Mouse (Mus musculus): ENCODE data around the gene Mtus2. TPM values are rescaled to one million over a fixed set of nuclear protein-coding genes. Genes with fewer than 3 reads are reported as not detected.
A peak's percentile ranks its signal among the peaks of the same experiment; 100 is the strongest.

Mtus2 gene
- polyA plus RNA-seq, 1 experiment from 2014 or later = 27.7 TPM

DNA sequence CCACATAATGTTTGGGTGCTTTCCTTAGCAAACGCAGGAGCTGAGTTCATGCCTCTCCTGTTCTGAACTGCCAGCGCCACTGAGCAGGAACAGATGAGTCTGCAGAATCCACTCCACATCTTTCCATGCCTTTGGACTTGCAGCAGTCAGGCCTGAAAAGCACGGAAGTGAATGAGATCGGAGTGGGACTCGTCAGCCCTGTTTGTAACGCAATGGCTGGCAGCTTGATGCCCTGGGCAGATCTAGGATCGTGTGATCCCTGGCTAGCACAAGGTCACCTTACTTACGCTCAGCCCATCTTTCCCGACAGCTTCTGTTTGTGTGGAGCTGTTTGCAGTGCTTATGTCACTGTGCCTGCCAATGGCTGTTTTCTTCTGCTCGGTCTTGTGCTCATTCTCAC lies 137.5 kb downstream of the Mtus2 start:
- H3K9ac ChIP-seq (ENCODE audit: low read length) = no peak overlapping the region
- H3K4me1 ChIP-seq (replicated peaks; ENCODE audit: control insufficient read depth, insufficient read depth, low read length) = no peaks in the 10 kb centered on the region
- no peak overlapping the region for H3K27ac ChIP-seq (ENCODE audit: low read depth)
- H3K4me2 ChIP-seq (ENCODE audit: low read length) = no peak overlapping the region
- ATAC-seq (replicated peaks; ENCODE audit: low FRiP score, low TSS enrichment, low read depth) (no peak), DNase-seq (ENCODE audit: low spot score) (no peak)
- H3K36me3 ChIP-seq (ENCODE audit: control insufficient read depth, insufficient read depth, low read length) = no peaks in the 10 kb centered on the region
- 39% methylated on average over 10 of the region's 10 CpGs for WGBS
- no peaks in the 10 kb centered on the region for H3K9me3 ChIP-seq (ENCODE audit: control insufficient read depth, low read length)
- H3K27me3 ChIP-seq (replicated peaks; ENCODE audit: control insufficient read depth, insufficient read depth, low read length) = no peaks in the 10 kb centered on the region
- H3K4me3 ChIP-seq (ENCODE audit: low read depth, low read length) = no peak overlapping the region

DNA sequence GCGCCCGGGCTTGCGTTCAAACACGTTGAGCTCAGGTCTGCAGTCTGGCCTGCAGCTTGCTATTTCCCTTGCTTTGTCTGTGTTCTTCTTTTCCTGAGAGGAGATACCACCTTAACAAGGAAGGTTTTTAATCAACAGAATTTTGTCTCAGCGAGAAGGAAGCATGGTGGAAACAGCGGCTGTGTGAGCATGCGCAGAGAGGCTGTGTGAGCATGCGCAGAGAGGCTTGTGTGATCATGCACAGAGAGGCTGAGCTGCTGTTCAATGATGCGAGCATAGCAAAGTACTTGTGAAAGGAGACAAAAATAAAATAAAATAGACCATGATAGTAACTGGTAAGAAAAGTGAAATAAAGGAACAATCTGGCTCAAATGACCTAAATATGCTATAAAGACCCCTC lies 142.2 kb downstream of the Mtus2 start:
- Histone ChIP-seq H3K27ac (ENCODE audit: low read depth) (no peak overlapping the region), H3K4me2 (ENCODE audit: low read length) (no peak overlapping the region), H3K9ac (ENCODE audit: low read length) (no peak overlapping the region), H3K9me3 (ENCODE audit: control insufficient read depth, low read length) (no peaks in the 10 kb centered on the region), H3K4me3 (ENCODE audit: low read depth, low read length) (no peak overlapping the region), H3K27me3 (replicated peaks; ENCODE audit: control insufficient read depth, insufficient read depth, low read length) (no peaks in the 10 kb centered on the region), H3K36me3 (ENCODE audit: control insufficient read depth, insufficient read depth, low read length) (no peaks in the 10 kb centered on the region), H3K4me1 (replicated peaks; ENCODE audit: control insufficient read depth, insufficient read depth, low read length) (no peaks in the 10 kb centered on the region)
- 90% methylated on average over 9 of the region's 9 CpGs for whole genome bisulfite sequencing
- no peak for ATAC-seq (replicated peaks; ENCODE audit: low FRiP score, low TSS enrichment, low read depth)
- DNase-seq (ENCODE audit: low spot score) = no peak

DNA sequence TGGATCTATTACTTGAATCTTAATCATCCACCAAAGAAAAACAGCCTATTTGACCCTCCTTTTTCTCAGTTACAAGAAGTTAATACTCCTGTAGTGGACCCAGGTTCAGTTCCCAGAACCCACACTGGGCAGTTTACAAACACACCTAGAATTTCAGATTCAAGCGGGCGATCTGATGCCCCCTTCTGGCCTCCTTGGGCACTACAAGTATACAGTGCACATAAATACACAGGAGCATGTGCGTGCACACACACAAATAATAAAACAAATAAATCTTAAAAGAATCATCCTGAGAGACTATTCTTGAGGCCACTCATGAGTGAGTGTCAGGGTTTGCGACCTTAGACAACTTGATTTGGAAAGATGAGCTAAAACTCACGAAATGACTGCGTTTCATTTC lies 150.2 kb downstream of the Mtus2 start:
- Histone ChIP-seq H3K4me3 (ENCODE audit: low read depth, low read length) (no peak overlapping the region), H3K4me2 (ENCODE audit: low read length) (no peak overlapping the region), H3K27me3 (replicated peaks; ENCODE audit: control insufficient read depth, insufficient read depth, low read length) (no peaks in the 10 kb centered on the region), H3K36me3 (ENCODE audit: control insufficient read depth, insufficient read depth, low read length) (no peaks in the 10 kb centered on the region), H3K27ac (ENCODE audit: low read depth) (no peak overlapping the region), H3K4me1 (replicated peaks; ENCODE audit: control insufficient read depth, insufficient read depth, low read length) (no peaks in the 10 kb centered on the region), H3K9ac (ENCODE audit: low read length) (no peak overlapping the region), H3K9me3 (ENCODE audit: control insufficient read depth, low read length) (no peaks in the 10 kb centered on the region)
- ATAC-seq (replicated peaks; ENCODE audit: low FRiP score, low TSS enrichment, low read depth) (no peak), DNase-seq (ENCODE audit: low spot score) (no peak)
- WGBS = 85% methylated on average over 6 of the region's 6 CpGs

DNA sequence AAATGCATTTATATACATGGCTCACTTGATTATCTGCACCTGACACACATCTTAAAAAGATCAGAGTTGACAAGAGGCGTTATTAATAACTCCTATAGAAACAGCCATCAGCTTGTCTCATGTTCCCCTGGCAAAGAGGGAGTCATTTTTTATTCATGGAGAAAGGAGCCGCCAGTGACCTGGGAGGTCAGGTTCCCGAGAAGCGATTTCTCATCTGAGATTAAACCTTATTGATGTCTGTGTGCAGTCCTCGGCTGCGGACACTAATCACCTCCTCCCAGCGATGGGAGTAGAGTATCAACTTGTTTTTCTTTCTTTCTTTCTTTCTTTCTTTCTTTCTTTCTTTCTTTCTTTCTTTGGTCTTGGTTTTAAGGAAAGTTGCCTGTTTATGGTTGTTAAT lies 150.8 kb downstream of the Mtus2 start:
- no peak overlapping the region for H3K4me3 ChIP-seq (ENCODE audit: low read depth, low read length)
- no peaks in the 10 kb centered on the region for H3K27me3 ChIP-seq (replicated peaks; ENCODE audit: control insufficient read depth, insufficient read depth, low read length)
- H3K4me1 ChIP-seq (replicated peaks; ENCODE audit: control insufficient read depth, insufficient read depth, low read length) = no peaks in the 10 kb centered on the region
- no peak overlapping the region for H3K27ac ChIP-seq (ENCODE audit: low read depth)
- ATAC-seq (replicated peaks; ENCODE audit: low FRiP score, low TSS enrichment, low read depth) (no peak), DNase-seq (ENCODE audit: low spot score) (no peak)
- no peak overlapping the region for H3K4me2 ChIP-seq (ENCODE audit: low read length)
- H3K9me3 ChIP-seq (ENCODE audit: control insufficient read depth, low read length) = no peaks in the 10 kb centered on the region
- no peaks in the 10 kb centered on the region for H3K36me3 ChIP-seq (ENCODE audit: control insufficient read depth, insufficient read depth, low read length)
- no peak overlapping the region for H3K9ac ChIP-seq (ENCODE audit: low read length)
- 54% methylated on average over 7 of the region's 7 CpGs for WGBS

DNA sequence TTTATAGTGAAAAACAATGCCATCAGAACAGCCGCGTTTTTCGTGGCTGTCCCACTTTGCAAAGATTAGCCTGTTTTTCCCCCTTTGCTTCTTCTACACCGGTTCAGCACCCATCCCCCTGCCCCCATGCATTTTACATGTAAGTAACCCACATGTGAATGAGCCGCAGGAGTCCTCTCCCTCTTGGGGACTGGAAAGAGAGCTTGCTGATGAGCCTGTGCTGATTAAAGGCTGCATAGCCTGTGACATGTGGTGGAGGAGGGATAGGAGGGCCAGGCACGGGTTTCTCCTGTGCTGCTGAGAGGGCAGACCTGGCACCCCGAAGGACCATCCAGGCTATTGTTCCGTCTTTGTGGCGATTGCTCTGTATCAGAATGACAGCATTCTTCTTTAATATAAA lies 151.2 kb downstream of the Mtus2 start:
- Histone ChIP-seq H3K4me1 (replicated peaks; ENCODE audit: control insufficient read depth, insufficient read depth, low read length) (no peaks in the 10 kb centered on the region), H3K27ac (ENCODE audit: low read depth) (no peak overlapping the region), H3K9me3 (ENCODE audit: control insufficient read depth, low read length) (no peaks in the 10 kb centered on the region), H3K4me3 (ENCODE audit: low read depth, low read length) (no peak overlapping the region), H3K36me3 (ENCODE audit: control insufficient read depth, insufficient read depth, low read length) (no peaks in the 10 kb centered on the region), H3K9ac (ENCODE audit: low read length) (no peak overlapping the region), H3K27me3 (replicated peaks; ENCODE audit: control insufficient read depth, insufficient read depth, low read length) (no peaks in the 10 kb centered on the region), H3K4me2 (ENCODE audit: low read length) (no peak overlapping the region)
- ATAC-seq (replicated peaks; ENCODE audit: low FRiP score, low TSS enrichment, low read depth) = no peak
- DNase-seq (ENCODE audit: low spot score) = no peak
- WGBS = 57% methylated on average over 9 of the region's 9 CpGs

DNA sequence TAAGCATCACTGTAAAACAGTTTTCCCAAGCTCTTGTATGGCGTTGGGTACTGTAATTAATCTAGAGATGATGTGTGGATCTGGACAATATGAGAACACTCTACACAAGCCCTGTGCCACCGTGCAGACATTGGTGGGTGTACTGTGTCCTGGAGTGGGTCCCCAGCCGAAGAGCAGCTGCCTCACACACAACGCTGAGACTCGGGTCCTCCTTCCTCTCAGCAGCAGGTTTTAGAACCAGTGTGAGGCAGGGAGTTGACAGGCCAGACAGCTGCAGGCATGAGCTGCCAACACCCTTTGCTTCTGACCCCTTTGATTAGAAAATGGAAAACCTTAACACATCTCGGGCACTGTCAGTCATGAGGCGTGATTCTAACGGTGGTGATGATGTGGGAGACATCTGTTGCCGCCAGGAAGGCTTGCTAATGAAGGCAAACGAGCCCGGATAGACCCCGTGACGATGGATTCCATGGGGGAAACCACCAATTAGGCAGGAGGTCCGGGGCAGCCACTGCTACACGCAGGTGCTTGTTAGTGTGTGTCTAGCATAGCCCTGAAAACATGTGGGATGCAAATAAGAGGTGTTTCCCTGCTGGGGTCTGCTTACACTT lies 158.2 kb downstream of the Mtus2 start:
- Histone ChIP-seq H3K9me3 (ENCODE audit: control insufficient read depth, low read length) (no peaks in the 10 kb centered on the region), H3K9ac (ENCODE audit: low read length) (no peak overlapping the region), H3K4me1 (replicated peaks; ENCODE audit: control insufficient read depth, insufficient read depth, low read length) (no peaks in the 10 kb centered on the region), H3K27ac (ENCODE audit: low read depth) (no peak overlapping the region), H3K36me3 (ENCODE audit: control insufficient read depth, insufficient read depth, low read length) (no peaks in the 10 kb centered on the region), H3K27me3 (replicated peaks; ENCODE audit: control insufficient read depth, insufficient read depth, low read length) (no peaks in the 10 kb centered on the region), H3K4me2 (ENCODE audit: low read length) (no peak overlapping the region), H3K4me3 (ENCODE audit: low read depth, low read length) (no peak overlapping the region)
- no peak for DNase-seq (ENCODE audit: low spot score)
- WGBS = 70% methylated on average over 15 of the region's 15 CpGs
- no peak for ATAC-seq (replicated peaks; ENCODE audit: low FRiP score, low TSS enrichment, low read depth)

DNA sequence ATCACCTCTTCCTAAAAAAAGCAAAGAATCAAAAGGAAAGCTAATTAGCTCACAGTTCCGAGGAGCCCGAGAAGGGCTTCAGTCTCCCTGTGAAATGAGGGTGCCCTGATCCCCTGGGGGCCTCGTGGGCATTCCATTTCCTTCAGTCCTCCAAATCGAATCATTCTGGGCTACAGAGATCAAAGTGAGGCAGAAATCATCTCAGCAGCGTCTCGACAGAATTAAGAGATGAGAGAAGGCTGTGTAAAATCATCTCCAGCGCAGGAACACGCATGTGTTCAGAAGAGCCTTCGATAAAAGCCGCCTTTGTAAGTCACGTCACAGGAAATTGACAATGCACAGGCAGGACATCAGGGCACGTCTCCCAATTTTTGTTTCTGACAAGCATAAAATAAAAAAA lies 167.2 kb downstream of the Mtus2 start:
- DNase-seq (ENCODE audit: low spot score) (no peak), ATAC-seq (replicated peaks; ENCODE audit: low FRiP score, low TSS enrichment, low read depth) (no peak)
- Histone ChIP-seq H3K9me3 (ENCODE audit: control insufficient read depth, low read length) (no peaks in the 10 kb centered on the region), H3K4me3 (ENCODE audit: low read depth, low read length) (no peak overlapping the region), H3K27me3 (replicated peaks; ENCODE audit: control insufficient read depth, insufficient read depth, low read length) (no peaks in the 10 kb centered on the region), H3K9ac (ENCODE audit: low read length) (no peak overlapping the region), H3K36me3 (ENCODE audit: control insufficient read depth, insufficient read depth, low read length) (no peaks in the 10 kb centered on the region), H3K4me1 (replicated peaks; ENCODE audit: control insufficient read depth, insufficient read depth, low read length) (no peaks in the 10 kb centered on the region), H3K27ac (ENCODE audit: low read depth) (no peak overlapping the region), H3K4me2 (ENCODE audit: low read length) (no peak overlapping the region)
- WGBS = 72% methylated on average over 12 of the region's 12 CpGs

DNA sequence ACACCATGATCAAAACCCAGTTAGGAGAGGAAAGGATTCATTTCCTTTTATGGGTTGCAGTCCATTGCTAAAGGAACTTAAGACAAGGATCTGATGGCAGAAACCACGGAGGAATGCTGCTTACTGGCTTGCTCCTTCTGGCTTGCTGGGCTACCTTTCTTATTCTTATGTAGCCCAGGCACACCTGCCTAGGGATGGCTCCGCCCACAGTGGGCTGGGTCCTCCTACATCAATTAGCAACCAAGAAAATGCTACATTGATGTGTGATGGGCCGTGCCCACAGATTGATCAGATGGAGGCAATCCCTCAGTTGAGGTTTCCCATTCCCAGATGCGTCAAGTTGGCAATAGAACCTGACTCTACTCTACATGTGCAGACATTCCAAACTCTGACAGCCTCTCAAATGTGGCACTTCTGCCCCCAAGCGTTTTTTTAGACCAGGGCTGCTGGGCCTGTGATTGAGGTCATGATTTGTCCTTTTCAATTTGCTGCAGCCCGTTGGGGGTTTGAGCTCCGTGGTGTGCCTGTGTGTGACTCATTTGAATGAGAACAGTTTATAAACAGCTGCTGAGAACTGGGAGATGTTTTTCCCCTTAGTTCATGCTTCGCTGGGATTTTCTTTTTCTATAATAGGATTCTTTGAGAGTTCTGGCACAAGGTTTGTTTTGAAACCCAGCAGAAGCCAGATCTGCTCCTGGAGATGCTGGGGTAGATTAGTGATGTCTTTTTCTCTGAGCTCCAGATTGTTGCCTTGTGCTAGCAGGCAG lies 173.8 kb downstream of the Mtus2 start:
- DNase-seq (ENCODE audit: low spot score) (no peak), ATAC-seq (replicated peaks; ENCODE audit: low FRiP score, low TSS enrichment, low read depth) (no peak)
- no peaks in the 10 kb centered on the region for H3K9me3 ChIP-seq (ENCODE audit: control insufficient read depth, low read length)
- 51% methylated on average over 8 of the region's 8 CpGs for WGBS
- H3K36me3 ChIP-seq (ENCODE audit: control insufficient read depth, insufficient read depth, low read length) = no peaks in the 10 kb centered on the region
- no peak overlapping the region for H3K4me2 ChIP-seq (ENCODE audit: low read length)
- H3K4me1 ChIP-seq (replicated peaks; ENCODE audit: control insufficient read depth, insufficient read depth, low read length) = no peaks in the 10 kb centered on the region; the same call in 1 of the 2 replicates
- no peak overlapping the region for H3K4me3 ChIP-seq (ENCODE audit: low read depth, low read length)
- H3K27me3 ChIP-seq (replicated peaks; ENCODE audit: control insufficient read depth, insufficient read depth, low read length) = no peaks in the 10 kb centered on the region
- H3K9ac ChIP-seq (ENCODE audit: low read length) = no peak overlapping the region
- peak overlapping the region; percentile 62 for H3K27ac ChIP-seq (ENCODE audit: low read depth)

Data from intestine, embryonic 14.5 days (tissue).